Mouse (Mus musculus) cortical plate, adult 2 months (tissue): ENCODE data around the gene Gm49388.

Experiments
- CTCF ChIP-seq: fragments of 200-500 bp; IDR thresholded peaks from 2 replicates; pipeline ENCODE4 v1.5.1; 2011; ENCODE audit warnings: mild to moderate bottlenecking, control low read depth, low read length; ENCODE audit not compliant: insufficient read depth; ENCODE audit errors: extremely low read depth
- POLR2A ChIP-seq: fragments of 200-500 bp; IDR thresholded peaks from 2 replicates; pipeline ENCODE4 v1.6.1; 2011; ENCODE audit warnings: mild to moderate bottlenecking, low read length, control low read depth; ENCODE audit not compliant: insufficient read depth; ENCODE audit errors: extremely low read depth

DNA sequence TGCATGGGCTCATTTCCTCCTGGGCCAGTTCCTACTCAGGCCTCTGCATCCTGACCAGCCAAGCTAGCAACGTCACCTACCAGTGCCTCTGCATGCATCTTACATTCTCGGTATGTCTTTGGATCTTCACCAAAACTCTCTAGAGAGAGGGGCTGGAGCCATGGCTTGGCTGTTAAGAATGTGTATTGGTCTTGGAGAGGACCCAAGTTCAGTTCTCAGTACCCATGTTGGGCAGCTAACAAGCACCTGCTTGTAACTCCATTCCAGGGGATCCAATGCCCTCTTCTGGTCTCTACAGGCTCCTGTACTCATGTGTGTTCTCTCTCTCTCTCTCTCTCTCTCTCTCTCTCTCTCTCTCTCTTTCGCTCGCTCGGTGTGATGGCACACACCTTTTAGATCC, 32.4 kb downstream of the Gm49388 start:
- TF ChIP-seq POLR2A (no peak), CTCF (no peak)
